Comparison of ENCODE assay signal across 8 mouse cellular contexts in genomic region chr6:99204780-99205586, GRCm38 (mm10).
DNase-seq lines count a peak whose midpoint lies in the region; ATAC-seq and TF ChIP-seq lines count a peak whose summit lies in the region.
"Had no signal": no experiment of that assay in that cellular context is flagged by ENCODE, and none has a peak within 500 bp of the region (broad histone marks: within the 10 kb centered on the region; RNA-seq: fewer than 3 reads in every experiment).

No protein-coding gene starts in this region.

- 8% methylated on average over 7 of the region's 7 CpGs for WGBS in midbrain, embryonic 11.5 days
- 35% methylated on average over 7 of the region's 7 CpGs for WGBS in midbrain, postnatal 0 days
- WGBS in embryonic facial prominence, embryonic 14.5 days: 12% methylated on average over 7 of the region's 7 CpGs
- 3% methylated on average over 7 of the region's 7 CpGs for WGBS in liver, embryonic 14.5 days (ENCODE audit: insufficient replicate concordance)

- no peak for TF ChIP-seq CTCF in midbrain, postnatal 0 days (IDR thresholded peaks at IDR 0.05)
- no peak for TF ChIP-seq CTCF in liver, embryonic 14.5 days (IDR thresholded peaks at IDR 0.05; ENCODE audit: low read depth)

- peaks cover 67% of the 10 kb centered on the region for H3K4me1 ChIP-seq in midbrain, embryonic 11.5 days (ENCODE audit: control insufficient read depth, insufficient read depth, low read length)
- 0 out of 2 replicates have a peak, but pooled peaks cover 4% of the 10 kb centered on the region for H3K4me1 ChIP-seq in midbrain, postnatal 0 days (ENCODE audit: insufficient read depth, low read length)
- peaks cover 34% of the 10 kb centered on the region for H3K4me1 ChIP-seq in embryonic facial prominence, embryonic 14.5 days (ENCODE audit: control insufficient read depth, insufficient read depth, low read length)
- peaks cover 4 to 38% of the 10 kb centered on the region in 2 experiments; a peak in 2 of 4 replicates for H3K4me1 ChIP-seq in liver, embryonic 14.5 days (replicated peaks; ENCODE audit: control insufficient read depth in 2 of 2, insufficient read depth in 2 of 2, low read length in 1 of 2)

- H3K4me3 ChIP-seq in midbrain, embryonic 11.5 days (ENCODE audit: low read depth, low read length): no peak overlapping the region; the same call in 1 of the 2 replicates
- H3K4me3 ChIP-seq in midbrain, postnatal 0 days (ENCODE audit: low read depth, low read length): no peak overlapping the region
- H3K4me3 ChIP-seq in embryonic facial prominence, embryonic 14.5 days (ENCODE audit: low read depth, low read length): no peak overlapping the region
- H3K4me3 ChIP-seq in liver, embryonic 14.5 days (ENCODE audit: insufficient read depth in 1 of 2, low read depth in 2 of 2, low read length in 2 of 2): no peak overlapping the region
- H3K4me3 ChIP-seq: hindbrain, embryonic 15.5 days had no signal

- H3K27ac ChIP-seq in midbrain, embryonic 11.5 days (ENCODE audit: low read depth, low read length): peak overlapping the region; percentile 45; the same call in 1 of the 2 replicates
- no peak overlapping the region for H3K27ac ChIP-seq in midbrain, postnatal 0 days (ENCODE audit: low read depth, low read length)
- no peak overlapping the region; the same call in 1 of the 2 replicates for H3K27ac ChIP-seq in embryonic facial prominence, embryonic 14.5 days (replicated peaks; ENCODE audit: low read depth, low read length)
- H3K27ac ChIP-seq in liver, embryonic 14.5 days: no peak overlapping the region
- H3K27ac ChIP-seq: hindbrain, embryonic 15.5 days had no signal

- no peaks in the 10 kb centered on the region for H3K9me3 ChIP-seq in midbrain, embryonic 11.5 days (ENCODE audit: control insufficient read depth, low read length)
- H3K9me3 ChIP-seq in midbrain, postnatal 0 days (ENCODE audit: low read length): no peaks in the 10 kb centered on the region
- H3K9me3 ChIP-seq in embryonic facial prominence, embryonic 14.5 days (ENCODE audit: control insufficient read depth, low read length): no peaks in the 10 kb centered on the region
- no peaks in the 10 kb centered on the region for H3K9me3 ChIP-seq in liver, embryonic 14.5 days (ENCODE audit: control insufficient read depth, low read length)
- H3K9me3 ChIP-seq: hindbrain, embryonic 15.5 days had no signal

- H3K9ac ChIP-seq in midbrain, embryonic 11.5 days (ENCODE audit: low read length): no peak overlapping the region
- H3K9ac ChIP-seq in midbrain, postnatal 0 days (replicated peaks; ENCODE audit: low read length, poor library complexity, severe bottlenecking): no peak overlapping the region
- no peak overlapping the region for H3K9ac ChIP-seq in embryonic facial prominence, embryonic 14.5 days (ENCODE audit: low read depth, low read length)
- no peak overlapping the region for H3K9ac ChIP-seq in liver, embryonic 14.5 days (replicated peaks)
- H3K9ac ChIP-seq: hindbrain, embryonic 15.5 days had no signal

- H3K36me3 ChIP-seq in midbrain, embryonic 11.5 days (ENCODE audit: control insufficient read depth, insufficient read depth, low read length): no peaks in the 10 kb centered on the region
- no peaks in the 10 kb centered on the region for H3K36me3 ChIP-seq in midbrain, postnatal 0 days (ENCODE audit: insufficient read depth, low read length)
- H3K36me3 ChIP-seq in embryonic facial prominence, embryonic 14.5 days (ENCODE audit: control insufficient read depth, insufficient read depth, low read length): no peaks in the 10 kb centered on the region
- no peaks in the 10 kb centered on the region for H3K36me3 ChIP-seq in liver, embryonic 14.5 days (replicated peaks; ENCODE audit: control insufficient read depth, insufficient read depth, low read depth)
- H3K36me3 ChIP-seq: hindbrain, embryonic 15.5 days had no signal

- ATAC-seq in midbrain, embryonic 11.5 days (ENCODE audit: low FRiP score): no peak
- no peak for ATAC-seq in midbrain, postnatal 0 days (ENCODE audit: low FRiP score)
- no peak for ATAC-seq in embryonic facial prominence, embryonic 14.5 days (ENCODE audit: low read depth)
- no peak for ATAC-seq in liver, embryonic 14.5 days (ENCODE audit: insufficient read depth)

- peak overlapping the region; percentile 38; the same call in 1 of the 2 replicates for H3K4me2 ChIP-seq in midbrain, embryonic 11.5 days
- H3K4me2 ChIP-seq in midbrain, postnatal 0 days (ENCODE audit: low read depth, low read length, poor library complexity, severe bottlenecking): no peak overlapping the region
- H3K4me2 ChIP-seq in embryonic facial prominence, embryonic 14.5 days (ENCODE audit: low read depth, low read length): peak overlapping the region; percentile 55
- peak overlapping the region; percentile 22 for H3K4me2 ChIP-seq in liver, embryonic 14.5 days (ENCODE audit: low read depth)

- DNase-seq in midbrain, embryonic 11.5 days (ENCODE audit: low spot score, missing footprints): peak; percentile 91
- DNase-seq in midbrain, postnatal 0 days (ENCODE audit: low spot score): no peak
- no peak for DNase-seq in embryonic facial prominence, embryonic 14.5 days (ENCODE audit: low spot score)
- no peak for DNase-seq in liver, embryonic 14.5 days (ENCODE audit: low read depth in 3 of 3, low spot score in 3 of 3)
- DNase-seq in ovary, postnatal 14 days (ENCODE audit: low spot score): no peak
- no peak for DNase-seq in kidney, adult 18-20 months
- DNase-seq in frontal cortex, postnatal 25 days (ENCODE audit: low spot score in 2 of 2): no peak

- no peaks in the 10 kb centered on the region for H3K27me3 ChIP-seq in midbrain, embryonic 11.5 days (ENCODE audit: control insufficient read depth, insufficient read depth, low read length)
- H3K27me3 ChIP-seq in midbrain, postnatal 0 days (ENCODE audit: insufficient read depth, low read length): 0 out of 2 replicates have a peak, but pooled peaks cover 5% of the 10 kb centered on the region
- no peaks in the 10 kb centered on the region for H3K27me3 ChIP-seq in embryonic facial prominence, embryonic 14.5 days (replicated peaks; ENCODE audit: control insufficient read depth, insufficient read depth, low read length)
- H3K27me3 ChIP-seq in liver, embryonic 14.5 days (ENCODE audit: control insufficient read depth, insufficient read depth, low read length): no peaks in the 10 kb centered on the region
- H3K27me3 ChIP-seq: hindbrain, embryonic 15.5 days had no signal

- no peak for TF ChIP-seq EP300 in liver, embryonic 14.5 days (IDR thresholded peaks at IDR 0.05; ENCODE audit: low read depth)
